Mouse (Mus musculus) forebrain, embryonic 14.5 days (tissue): ENCODE results near the gene Pick1. TPM values are rescaled to one million over a fixed set of nuclear protein-coding genes. Genes with fewer than 3 reads are reported as not detected.

ENCODE experiments used
- ATAC-seq: fragments of 200-750 bp; cut with Nextera tagmentation; 2 replicates; pipeline ENCODE4 v1.8.0; 2017; ENCODE audit warnings: mild to moderate bottlenecking, moderate library complexity
- DNase-seq: peaks from one replicate; pipeline ENCODE4 v3.0.0-alpha.2; 2015; ENCODE audit warnings: low spot score
- H3K27ac ChIP-seq: fragments of 300-500 bp; sonication (generic); 2 replicates; pipeline ENCODE4 v1.5.1; 2014; ENCODE audit warnings: low read depth, mild to moderate bottlenecking, control low read depth, low read length, moderate library complexity
- H3K27me3 ChIP-seq: fragments of 300-500 bp; sonication (generic); replicated peaks from 2 replicates; pipeline ENCODE4 v1.6.1; 2014; ENCODE audit warnings: low read length, control low read depth, mixed read lengths; ENCODE audit not compliant: control insufficient read depth, insufficient read depth
- H3K36me3 ChIP-seq: fragments of 300-500 bp; sonication (generic); 2 replicates; pipeline ENCODE4 v1.6.1; 2014; ENCODE audit warnings: low read length, control low read depth; ENCODE audit not compliant: control insufficient read depth, insufficient read depth
- H3K4me1 ChIP-seq: fragments of 300-500 bp; sonication (generic); 2 replicates; pipeline ENCODE4 v1.6.1; 2014; ENCODE audit warnings: antibody characterized with exemption, low read length, control low read depth; ENCODE audit not compliant: control insufficient read depth, insufficient read depth
- H3K4me2 ChIP-seq: fragments of 300-500 bp; sonication (generic); 2 replicates; pipeline ENCODE4 v1.6.1; 2014; ENCODE audit warnings: mild to moderate bottlenecking, control low read depth, low read length
- H3K4me3 ChIP-seq: fragments of 300-500 bp; sonication (generic); 2 replicates; pipeline ENCODE4 v1.5.1; 2014; ENCODE audit warnings: low read depth, low read length, control low read depth
- H3K9ac ChIP-seq: fragments of 300-500 bp; sonication (generic); 2 replicates; pipeline ENCODE4 v1.6.1; 2014; ENCODE audit warnings: mild to moderate bottlenecking, low read length, control low read depth, moderate library complexity
- H3K9me3 ChIP-seq: fragments of 300-500 bp; sonication (generic); replicated peaks from 2 replicates; pipeline ENCODE4 v1.6.1; 2016; ENCODE audit warnings: low read length, control low read depth, mixed read lengths; ENCODE audit not compliant: control insufficient read depth
- WGBS: fragments of 180-500 bp; shearing (Covaris S2); extraction: QIAGEN DNeasy Blood & Tissue Kit; methylation state at CpG from one replicate; pipeline ENCODE4 v1.1.7; 2014; 5-methylcytosine and 5-hydroxymethylcytosine counted together
- polyA plus RNA-seq: library from polyadenylated mRNA; unstranded; fragments of >200 nt; fragmentation: Nextera tagmentation; extraction: Ambion mirVana; gene quantifications from 2 replicates; pipeline ENCODE4 v1.2.1, GENCODE M21; 2014

The Pick1 gene
- polyA plus RNA-seq, 1 experiment from 2014 or later = 36.9 TPM

DNA sequence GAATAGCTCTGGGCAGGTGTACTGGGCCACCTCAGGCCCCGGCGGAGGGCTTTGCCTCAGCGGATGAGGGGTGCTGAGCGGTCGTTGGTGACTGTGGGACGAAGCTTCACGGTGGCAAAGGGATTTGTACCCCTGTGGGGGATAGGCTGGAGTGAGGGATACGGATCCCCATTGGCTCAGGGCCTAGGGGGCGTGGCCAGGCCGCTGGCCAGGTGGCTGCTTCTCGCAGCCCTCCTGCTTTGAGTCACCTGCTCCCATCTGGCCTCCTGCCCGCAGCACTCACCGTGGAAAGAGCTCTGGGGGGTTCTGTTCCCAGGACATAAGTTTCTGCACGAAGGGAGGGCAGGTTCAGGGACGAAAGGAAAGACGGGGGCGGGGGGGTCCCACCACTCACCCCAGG is 29.5 kb downstream of the Pick1 start:
- H3K4me1 ChIP-seq = peaks cover 4% of the 10 kb centered on the region; the same call in 1 of the 2 replicates
- DNase-seq (no peak), ATAC-seq (no peak)
- H3K9me3 ChIP-seq = no peaks in the 10 kb centered on the region
- H3K4me2 ChIP-seq = no peak overlapping the region
- no peaks in the 10 kb centered on the region for H3K36me3 ChIP-seq
- peaks cover 34% of the 10 kb centered on the region for H3K27me3 ChIP-seq
- H3K9ac ChIP-seq = no peak overlapping the region
- 26% methylated on average over 17 of the region's 17 CpGs for WGBS
- no peak overlapping the region for H3K27ac ChIP-seq
- H3K4me3 ChIP-seq = no peak overlapping the region

DNA sequence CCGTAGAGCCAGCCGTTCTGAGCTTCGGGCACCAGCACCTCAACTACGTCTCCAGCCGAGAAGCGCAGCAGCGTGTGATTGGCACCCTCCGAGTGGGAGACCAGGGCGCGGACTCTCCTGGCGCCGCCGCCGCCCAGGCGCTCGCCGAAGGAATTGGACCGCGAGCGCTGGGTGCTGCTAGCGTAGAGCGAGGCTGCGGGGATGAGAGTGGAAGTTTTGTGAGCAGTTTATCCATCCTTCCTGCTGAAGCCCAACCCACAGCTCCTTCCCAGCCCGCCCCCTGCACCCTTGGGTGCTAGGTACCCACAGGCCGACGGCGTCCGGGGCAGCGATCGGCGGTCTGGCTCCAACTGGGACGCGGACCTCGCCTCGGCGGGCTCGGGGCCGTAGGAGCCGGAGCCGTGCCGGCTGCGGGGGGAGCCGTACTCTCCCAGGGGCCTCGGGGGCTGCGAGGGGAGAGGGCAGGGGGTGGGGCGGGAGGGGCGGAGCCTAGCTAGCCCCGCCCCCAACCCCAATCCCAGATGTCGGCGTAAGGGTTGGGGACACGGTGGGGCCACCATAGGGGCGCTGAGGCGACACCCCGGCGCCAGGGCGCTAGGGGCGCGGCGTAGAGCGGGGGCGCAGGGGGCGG is 32.2 kb downstream of the Pick1 start:
- DNase-seq = peak; percentile 46
- Histone ChIP-seq H3K4me1 (peaks cover 4% of the 10 kb centered on the region; the same call in 1 of the 2 replicates), H3K27ac (no peak overlapping the region), H3K4me2 (peak overlapping the region; percentile 84), H3K9me3 (no peaks in the 10 kb centered on the region), H3K27me3 (peaks cover 33% of the 10 kb centered on the region), H3K9ac (peak overlapping the region; percentile 63), H3K36me3 (no peaks in the 10 kb centered on the region), H3K4me3 (peak overlapping the region; percentile 48)
- peak; percentile 68 for ATAC-seq
- WGBS = under 1% methylated on average over 46 of the region's 62 CpGs

DNA sequence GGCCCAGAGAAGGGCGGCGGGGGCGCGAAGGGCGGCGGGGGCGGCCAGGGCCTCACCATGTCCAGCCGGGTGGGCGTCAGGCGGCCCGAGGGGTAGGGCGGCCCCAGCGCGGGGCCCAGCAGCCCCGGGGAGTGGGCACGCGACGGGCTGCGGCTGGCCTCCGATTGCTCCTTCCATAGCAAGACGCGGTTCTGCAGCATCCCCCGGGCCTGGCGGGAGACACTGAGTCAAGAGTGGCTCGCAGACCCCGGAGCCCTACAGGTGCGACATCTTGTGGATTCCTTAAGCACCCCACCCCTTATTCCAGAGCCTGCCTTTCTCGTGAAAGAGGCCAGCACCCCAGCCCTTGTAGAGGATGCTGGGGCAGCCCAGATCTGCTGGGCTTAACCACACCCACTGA is 32.8 kb downstream of the Pick1 start:
- Histone ChIP-seq H3K4me3 (peak overlapping the region; percentile 48), H3K9ac (peak overlapping the region; percentile 63), H3K9me3 (no peaks in the 10 kb centered on the region), H3K4me1 (peaks cover 4% of the 10 kb centered on the region; the same call in 1 of the 2 replicates), H3K27me3 (peaks cover 33% of the 10 kb centered on the region), H3K4me2 (peak overlapping the region; percentile 84), H3K36me3 (no peaks in the 10 kb centered on the region), H3K27ac (no peak overlapping the region)
- DNase-seq = no peak
- ATAC-seq = peak; percentile 66
- 0% methylated on average over 10 of the region's 28 CpGs for WGBS

- DNase-seq (no peak), ATAC-seq (no peak)
- Histone ChIP-seq H3K4me1 (peaks cover 4% of the 10 kb centered on the region; the same call in 1 of the 2 replicates), H3K36me3 (no peaks in the 10 kb centered on the region), H3K9ac (no peak overlapping the region), H3K27ac (no peak overlapping the region), H3K27me3 (peaks cover 33% of the 10 kb centered on the region), H3K9me3 (no peaks in the 10 kb centered on the region), H3K4me3 (no peak overlapping the region), H3K4me2 (peak overlapping the region; percentile 84)
- 29% methylated on average over 13 of the region's 13 CpGs for WGBS
These were observed 33.4 kb downstream of the Pick1 start for GRCm38 (mm10) chr15:79262375-79262774.

DNA sequence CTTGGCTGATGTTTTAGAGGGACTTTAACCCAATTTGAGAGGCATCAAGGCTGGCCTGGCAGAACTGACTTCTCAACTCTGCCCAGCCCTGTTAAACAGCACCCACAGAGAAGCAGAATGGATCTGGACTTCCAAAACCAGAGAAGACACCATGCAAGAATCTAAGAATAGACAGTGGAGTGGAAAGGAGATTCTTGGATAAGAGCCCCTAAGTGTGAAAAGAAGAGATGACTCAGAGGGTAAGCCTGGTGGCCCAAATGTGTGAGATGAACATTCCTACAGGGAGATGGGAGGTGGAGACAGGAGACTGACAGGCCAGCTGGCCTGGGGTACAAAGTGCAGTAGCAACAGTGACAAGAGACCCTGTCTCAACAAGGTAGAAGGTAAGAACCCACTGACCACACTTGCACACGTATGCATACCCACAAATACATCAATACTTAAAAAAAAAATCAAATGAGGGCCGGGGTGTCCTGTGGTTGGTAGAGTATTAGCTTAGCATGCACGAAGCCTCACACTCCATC is 33.9 kb downstream of the Pick1 start:
- WGBS = 92% methylated on average over 3 of the region's 3 CpGs
- no peak for ATAC-seq
- no peak overlapping the region for H3K27ac ChIP-seq
- H3K27me3 ChIP-seq = peaks cover 33% of the 10 kb centered on the region
- H3K9me3 ChIP-seq = no peaks in the 10 kb centered on the region
- H3K36me3 ChIP-seq = no peaks in the 10 kb centered on the region
- peaks cover 4% of the 10 kb centered on the region; the same call in 1 of the 2 replicates for H3K4me1 ChIP-seq
- H3K4me3 ChIP-seq = no peak overlapping the region
- no peak overlapping the region for H3K9ac ChIP-seq
- no peak overlapping the region for H3K4me2 ChIP-seq
- no peak for DNase-seq

- no peak overlapping the region for H3K27ac ChIP-seq
- no peak for ATAC-seq
These were observed 34.8 kb downstream of the Pick1 start for GRCm38 (mm10) chr15:79263726-79264125.

DNA sequence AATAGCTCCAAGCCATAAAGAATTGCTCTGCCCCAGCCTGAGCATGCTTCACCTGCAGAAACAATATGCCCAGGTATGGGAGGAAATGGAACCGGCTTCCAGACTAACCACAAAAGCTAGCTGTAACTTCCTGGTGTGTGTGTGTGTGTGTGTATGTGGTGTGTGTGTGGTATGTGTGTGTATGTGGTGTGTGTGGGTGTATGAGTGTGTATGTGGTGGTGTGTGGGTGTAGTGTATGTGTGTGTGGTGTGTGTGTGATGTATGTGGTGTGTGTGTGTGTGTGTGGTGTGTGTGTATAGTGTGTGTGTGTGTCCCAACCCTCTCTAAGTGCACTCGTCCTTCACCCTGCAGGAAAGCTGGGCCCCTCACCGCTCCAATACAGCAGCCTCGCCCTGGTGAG is 36.4 kb downstream of the Pick1 start:
- no peaks in the 10 kb centered on the region for H3K36me3 ChIP-seq
- H3K4me2 ChIP-seq = no peak overlapping the region
- H3K9ac ChIP-seq = no peak overlapping the region
- no peak overlapping the region for H3K27ac ChIP-seq
- DNase-seq = no peak
- H3K27me3 ChIP-seq = peaks cover 25% of the 10 kb centered on the region
- ATAC-seq = no peak
- WGBS = 80% methylated on average over 4 of the region's 4 CpGs
- no peak overlapping the region for H3K4me3 ChIP-seq
- no peaks in the 10 kb centered on the region for H3K9me3 ChIP-seq
- H3K4me1 ChIP-seq = peaks cover 7% of the 10 kb centered on the region; the same call in 1 of the 2 replicates

More at GRCm38 (mm10) chr15:79263726-79264125, 34.8 kb downstream of the Pick1 start:
- no peak overlapping the region for H3K4me3 ChIP-seq
- H3K9ac ChIP-seq = no peak overlapping the region
- no peaks in the 10 kb centered on the region for H3K9me3 ChIP-seq
- no peak overlapping the region for H3K4me2 ChIP-seq
- peaks cover 33% of the 10 kb centered on the region for H3K27me3 ChIP-seq
- H3K36me3 ChIP-seq = no peaks in the 10 kb centered on the region
- 90% methylated on average over 6 of the region's 6 CpGs for WGBS
- peaks cover 4% of the 10 kb centered on the region; the same call in 1 of the 2 replicates for H3K4me1 ChIP-seq
- no peak for DNase-seq

DNA sequence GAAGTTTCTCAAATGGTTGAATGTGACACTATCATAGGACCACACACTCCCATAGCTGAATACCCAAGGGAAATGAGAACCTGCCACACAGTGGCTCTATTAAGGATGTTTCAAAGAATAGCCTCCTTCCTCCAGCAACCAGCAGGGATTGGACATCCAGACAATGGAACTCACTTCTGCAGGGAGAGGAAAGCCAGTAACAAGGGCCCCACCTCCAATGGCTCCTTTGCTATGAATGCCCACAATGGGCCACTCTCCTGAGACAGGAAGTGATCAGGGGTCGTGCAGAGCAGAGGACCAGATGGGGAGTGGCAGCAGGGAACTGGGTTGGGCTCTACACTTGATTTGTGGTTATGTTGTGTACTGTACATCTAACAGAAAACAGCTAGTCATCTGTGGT is 39.5 kb downstream of the Pick1 start:
- Histone ChIP-seq H3K9me3 (no peaks in the 10 kb centered on the region), H3K4me3 (no peak overlapping the region), H3K36me3 (no peaks in the 10 kb centered on the region), H3K4me2 (no peak overlapping the region), H3K9ac (no peak overlapping the region), H3K4me1 (peaks cover 9% of the 10 kb centered on the region; the same call in 1 of the 2 replicates), H3K27me3 (no peaks in the 10 kb centered on the region), H3K27ac (no peak overlapping the region)
- WGBS = 22% methylated on average over 1 of the region's 1 CpGs
- no peak for DNase-seq
- ATAC-seq = no peak
